Mouse (Mus musculus) bone marrow macrophage, adult 2 months (primary cell): ENCODE measurements around the gene Nav1.

ENCODE experiments used
- CTCF ChIP-seq: IDR thresholded peaks from 2 replicates; pipeline ENCODE4 v1.5.1; 2012; ENCODE audit warnings: low read depth, mild to moderate bottlenecking, low read length, moderate library complexity
- POLR2A ChIP-seq: IDR thresholded peaks from 2 replicates; pipeline ENCODE4 v1.6.1; 2012; ENCODE audit warnings: mild to moderate bottlenecking, low read depth, low read length, borderline replicate concordance

DNA sequence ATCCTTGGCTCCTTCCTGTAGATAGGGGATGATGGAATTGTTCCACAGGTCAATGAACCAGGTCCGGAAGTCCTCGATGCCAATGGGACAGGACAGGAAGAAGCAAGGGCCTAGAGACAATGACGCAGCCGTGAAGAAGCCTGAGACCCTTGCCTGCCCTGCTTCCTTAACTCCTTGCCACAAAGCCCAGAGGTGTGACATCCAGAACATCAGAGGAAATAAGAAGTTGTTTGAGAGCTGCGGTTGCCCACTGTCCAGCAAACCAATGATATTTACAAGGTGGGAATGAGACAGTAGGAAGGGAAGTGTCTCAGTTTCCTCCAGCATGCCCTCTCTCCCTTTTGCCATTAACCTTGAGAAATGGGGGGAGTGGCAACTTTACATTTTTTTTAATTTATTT, 158.2 kb downstream of the Nav1 start:
- no peak for TF ChIP-seq CTCF
- no peak for TF ChIP-seq POLR2A
